ENCODE assay signal across 13 mouse cellular contexts in genomic region chr10:22701485-22702315, GRCm38 (mm10). TPM values are rescaled to one million over a fixed set of nuclear protein-coding genes. Genes with fewer than 3 reads are reported as not detected.
A peak's percentile ranks its signal among the peaks of the same experiment; 100 is the strongest.
DNase-seq lines count a peak whose midpoint lies in the region.
"Had no signal": no experiment of that assay in that cellular context is flagged by ENCODE, and none has a peak within 500 bp of the region (broad histone marks: within the 10 kb centered on the region; RNA-seq: fewer than 3 reads in every experiment).

No protein-coding gene starts in this region.

- H3K4me3 ChIP-seq in macrophage (ENCODE audit: inconsistent target) = no peak overlapping the region
- H3K4me3 ChIP-seq: heart, embryonic 15.5 days; hindbrain, embryonic 13.5 days had no signal

- H3K79me2 ChIP-seq in macrophage (ENCODE audit: inconsistent target) = no peaks in the 10 kb centered on the region

- H3K27ac ChIP-seq in macrophage = peak overlapping the region; percentile 5; the same call in 1 of the 2 replicates
- H3K27ac ChIP-seq: heart, embryonic 15.5 days; hindbrain, embryonic 13.5 days had no signal

- WGBS in macrophage (ENCODE audit: missing documents) = 88% methylated on average over 12 of the region's 12 CpGs

- peak; percentile 43 for DNase-seq in cerebellum, adult 11 months
- no peak for DNase-seq in cerebellum, postnatal 4 days (ENCODE audit: low spot score in 2 of 2)
- DNase-seq in layer of hippocampus, adult 9-10 months (ENCODE audit: low spot score) = peak; percentile 38
- no peak for DNase-seq in layer of hippocampus, postnatal 25 days (ENCODE audit: extremely low spot score in 1 of 2, low spot score in 1 of 2)
- DNase-seq in cerebellum, postnatal 25 days = peak; percentile 65 to 69
- DNase-seq in kidney, postnatal 36 days = no peak
- DNase-seq in adrenal gland, postnatal 10 days = no peak
- DNase-seq: kidney, postnatal 10 days; retina, postnatal 1 day had no signal

- peaks cover 24% of the 10 kb centered on the region for H3K36me3 ChIP-seq in macrophage (ENCODE audit: inconsistent target)

RNA-seq across cellular contexts. Expression of gene Tbpl1, which starts 30.0 kb away (rescaled TPM):
- 10 to 100 TPM; 60.6 to 61.8 TPM for total RNA-seq in layer of hippocampus, postnatal 25 days (2021)
- total RNA-seq in macrophage (2018; cell fraction: chromatin; rRNA removed) = 10 to 100 TPM; 11.4 to 45.6 (median 27.7) TPM
- 10 to 100 TPM; 15.4 to 38.5 (median 27.6) TPM for total RNA-seq in macrophage (2018; cell fraction: cytosol; rRNA removed)
- 10 to 100 TPM; 11.3 to 36.3 (median 23.0) TPM for total RNA-seq in macrophage (2018; cell fraction: nucleus; rRNA removed)
- polyA plus RNA-seq in macrophage (2018) = 18.3 to 26.9 TPM (median 18.6 TPM) in 3 replicates
- total RNA-seq in adrenal gland, postnatal 10 days (2021) = 10 to 100 TPM; 30.1 to 33.5 TPM

RNA-seq across cellular contexts. Expression of gene Slc2a12, which starts 56.9 kb away (rescaled TPM):
- 1 to 10 TPM; 2.7 to 2.9 TPM for total RNA-seq in layer of hippocampus, postnatal 25 days (2021)
- under 1 TPM in 1 of 26 experiments, not detected in 25; 0.16 TPM for total RNA-seq in macrophage (2018; cell fraction: chromatin; rRNA removed)
- total RNA-seq in macrophage (2018; cell fraction: cytosol; rRNA removed) = under 1 TPM in 1 of 26 experiments, not detected in 25; 0.05 TPM
- total RNA-seq in macrophage (2018; cell fraction: nucleus; rRNA removed) = not detected
- 0.04 TPM in 1 of 3 replicates, not detected in the others for polyA plus RNA-seq in macrophage (2018)
- 1 to 10 TPM; 2.0 to 2.8 TPM for total RNA-seq in adrenal gland, postnatal 10 days (2021)
- total RNA-seq: megakaryocyte-erythroid progenitor cell, adult 5-6 weeks had no signal

Comparison
In these comparisons a context has a peak if more than half of its experiments do, and no peak if none do; other contexts are left out.
1. DNase-seq: peak in cerebellum, adult 11 months (single experiment), layer of hippocampus, adult 9-10 months (single experiment) and cerebellum, postnatal 25 days (2 of 2); none in cerebellum, postnatal 4 days (0 of 2), layer of hippocampus, postnatal 25 days (0 of 2), kidney, postnatal 36 days (0 of 2) and adrenal gland, postnatal 10 days (single experiment).